Mouse (Mus musculus): ENCODE results near the gene Pacsin1.

Pacsin1 gene

GRCm38 (mm10) chr17:27655089-27656010 is at the start of gene Pacsin1:
Gene Pacsin1, plus strand, starts transcription at chr17:27655509.
- in situ Hi-C loops (cut with MboI, MseI): no loop called here

- in situ Hi-C loops (cut with MboI, MseI): no loop called here
These were observed 45.7 kb upstream of the Pacsin1 start for GRCm38 (mm10) chr17:27609576-27609975.

- in situ Hi-C loops (cut with MboI, MseI): no loop called here
These were observed 44.4 kb upstream of the Pacsin1 start for GRCm38 (mm10) chr17:27610679-27611518.

- in situ Hi-C loops (cut with MboI, MseI): no loop called here
These were observed 43.8 kb upstream of the Pacsin1 start for GRCm38 (mm10) chr17:27611519-27611884.

GRCm38 (mm10) chr17:27611994-27612393 is 43.3 kb upstream of the Pacsin1 start:
- in situ Hi-C loops (cut with MboI, MseI): no loop called here

GRCm38 (mm10) chr17:27613016-27613415 is 42.3 kb upstream of the Pacsin1 start:
- in situ Hi-C loops (cut with MboI, MseI): no loop called here

- in situ Hi-C loops (cut with MboI, MseI): no loop called here
These were observed 39.9 kb upstream of the Pacsin1 start for GRCm38 (mm10) chr17:27615388-27615787.

- in situ Hi-C loops (cut with MboI, MseI): no loop called here
These were observed 34.1 kb upstream of the Pacsin1 start for GRCm38 (mm10) chr17:27621161-27621560.

GRCm38 (mm10) chr17:27621705-27622531 is 33.4 kb upstream of the Pacsin1 start:
- in situ Hi-C loops (cut with MboI, MseI): no loop called here

GRCm38 (mm10) chr17:27622611-27623359 is 32.5 kb upstream of the Pacsin1 start:
- in situ Hi-C loops (cut with MboI, MseI): no loop called here

- in situ Hi-C loops (cut with MboI, MseI): no loop called here
These were observed 31.7 kb upstream of the Pacsin1 start, which contains the start of gene Nudt3 for GRCm38 (mm10) chr17:27623360-27624326. Gene Nudt3, minus strand, starts transcription at chr17:27623495.

- in situ Hi-C loops (cut with MboI, MseI): no loop called here
These were observed 29.7 kb upstream of the Pacsin1 start for GRCm38 (mm10) chr17:27625455-27626251.

GRCm38 (mm10) chr17:27626681-27627080 is 28.6 kb upstream of the Pacsin1 start:
- in situ Hi-C loops (cut with MboI, MseI): no loop called here

GRCm38 (mm10) chr17:27627451-27627850 is 27.9 kb upstream of the Pacsin1 start:
- in situ Hi-C loops (cut with MboI, MseI): no loop called here

- in situ Hi-C loops (cut with MboI, MseI): no loop called here
These were observed 26.9 kb upstream of the Pacsin1 start for GRCm38 (mm10) chr17:27628376-27628775.

GRCm38 (mm10) chr17:27629249-27630020 is 25.9 kb upstream of the Pacsin1 start:
- in situ Hi-C loops (cut with MboI, MseI): loop anchor here (5.0 to 10.0 kb wide), 2 partner anchors 62 to 1775 kb away; partner anchors contain the start of gene AI413582 (in 2 of the 2)

- in situ Hi-C loops (cut with MboI, MseI): loop anchor here (5.0 to 10.0 kb wide), 2 partner anchors 68 to 1780 kb away; partner anchors contain the start of gene AI413582 (in 2 of the 2)
These were observed 20.3 kb upstream of the Pacsin1 start, which contains the start of gene RPS10-NUDT3 for GRCm38 (mm10) chr17:27634871-27635574. Gene RPS10-NUDT3, minus strand, starts transcription at chr17:27635222.

Data from T-helper 17 cell (primary cell).